Mouse (Mus musculus) heart, embryonic 15.5 days (tissue): ENCODE data around the gene Smyd3. TPM values are rescaled to one million over a fixed set of nuclear protein-coding genes. Genes with fewer than 3 reads are reported as not detected.

Experiments
- ATAC-seq: fragments of 200-750 bp; cut with Nextera tagmentation; replicated peaks from 2 replicates; pipeline ENCODE4 v1.8.0; 2017; ENCODE audit warnings: low read depth, moderate TSS enrichment; ENCODE audit not compliant: insufficient number of reproducible peaks, insufficient read depth, low FRiP score
- H3K27ac ChIP-seq: fragments of 300-500 bp; sonication (generic); 2 replicates; pipeline ENCODE4 v1.5.1; 2015; ENCODE audit warnings: mild to moderate bottlenecking, inconsistent platforms
- H3K27me3 ChIP-seq: fragments of 300-500 bp; sonication (generic); 2 replicates; pipeline ENCODE4 v1.6.1; 2015; ENCODE audit warnings: inconsistent platforms
- H3K36me3 ChIP-seq: fragments of 300-500 bp; sonication (generic); 2 replicates; pipeline ENCODE4 v1.6.1; 2015; ENCODE audit warnings: mild to moderate bottlenecking, inconsistent platforms
- H3K4me1 ChIP-seq: fragments of 300-500 bp; sonication (generic); replicated peaks from 2 replicates; pipeline ENCODE4 v1.6.1; 2015; ENCODE audit warnings: inconsistent platforms
- H3K4me2 ChIP-seq: fragments of 300-500 bp; sonication (generic); 2 replicates; pipeline ENCODE4 v1.6.1; 2015; ENCODE audit warnings: inconsistent platforms, mild to moderate bottlenecking, moderate library complexity
- H3K4me3 ChIP-seq: fragments of 300-500 bp; sonication (generic); 2 replicates; pipeline ENCODE4 v1.5.1; 2015; ENCODE audit warnings: mild to moderate bottlenecking, inconsistent platforms
- H3K9ac ChIP-seq: fragments of 300-500 bp; sonication (generic); 2 replicates; pipeline ENCODE4 v1.6.1; 2015; ENCODE audit warnings: mild to moderate bottlenecking, inconsistent platforms
- H3K9me3 ChIP-seq: fragments of 300-500 bp; sonication (generic); replicated peaks from 2 replicates; pipeline ENCODE4 v1.6.1; 2016; ENCODE audit warnings: inconsistent platforms
- WGBS: fragments of 180-500 bp; shearing (Covaris S2); methylation state at CpG from one replicate; pipeline ENCODE4 v1.1.7; 2015; ENCODE audit warnings: mixed read lengths; 5-methylcytosine and 5-hydroxymethylcytosine counted together
- polyA plus RNA-seq: library from polyadenylated mRNA; unstranded; fragments of >200 nt; fragmentation: Nextera tagmentation; extraction: Ambion mirVana; gene quantifications from 2 replicates; pipeline ENCODE4 v1.2.1, GENCODE M21; 2015

Smyd3 gene
- polyA plus RNA-seq, 1 experiment from 2014 or later, result 9.1 TPM

GRCm38 (mm10) chr1:179149468-179150140, 368.2 kb downstream of the Smyd3 start:
- H3K27ac ChIP-seq, result 0 out of 2 replicates have a peak overlapping the region, but pooled peaks have one; percentile 2
- H3K9ac ChIP-seq, result no peak overlapping the region
- peaks cover 19% of the 10 kb centered on the region for H3K4me1 ChIP-seq
- H3K9me3 ChIP-seq, result no peaks in the 10 kb centered on the region
- H3K27me3 ChIP-seq, result no peaks in the 10 kb centered on the region
- H3K4me3 ChIP-seq, result no peak overlapping the region
- 27% methylated on average over 5 of the region's 5 CpGs for WGBS
- ATAC-seq, result peak; percentile 47; the same call in 1 of the 2 replicates
- no peaks in the 10 kb centered on the region for H3K36me3 ChIP-seq
- no peak overlapping the region for H3K4me2 ChIP-seq

- no peaks in the 10 kb centered on the region for H3K36me3 ChIP-seq
- peak overlapping the region; percentile 66 for H3K27ac ChIP-seq
- 0 out of 2 replicates have a peak overlapping the region, but pooled peaks have one; percentile 20 for H3K4me2 ChIP-seq
- H3K4me1 ChIP-seq, result peaks cover 19% of the 10 kb centered on the region
- no peaks in the 10 kb centered on the region for H3K9me3 ChIP-seq
- no peaks in the 10 kb centered on the region for H3K27me3 ChIP-seq
- H3K9ac ChIP-seq, result no peak overlapping the region
- no peak for ATAC-seq
- 35% methylated on average over 9 of the region's 9 CpGs for WGBS
- H3K4me3 ChIP-seq, result no peak overlapping the region
Observed at GRCm38 (mm10) chr1:179146730-179147167, 371.1 kb downstream of the Smyd3 start.

GRCm38 (mm10) chr1:179143154-179143832, 374.5 kb downstream of the Smyd3 start:
- Histone ChIP-seq H3K9ac (no peak overlapping the region), H3K9me3 (no peaks in the 10 kb centered on the region), H3K4me1 (peaks cover 9% of the 10 kb centered on the region), H3K4me2 (no peak overlapping the region), H3K36me3 (no peaks in the 10 kb centered on the region), H3K4me3 (no peak overlapping the region), H3K27me3 (no peaks in the 10 kb centered on the region), H3K27ac (no peak overlapping the region)
- no peak for ATAC-seq
- 84% methylated on average over 11 of the region's 11 CpGs for WGBS

- Histone ChIP-seq H3K9me3 (no peaks in the 10 kb centered on the region), H3K4me1 (peaks cover 5% of the 10 kb centered on the region), H3K27me3 (no peaks in the 10 kb centered on the region), H3K27ac (no peak overlapping the region), H3K4me3 (no peak overlapping the region), H3K9ac (no peak overlapping the region), H3K36me3 (no peaks in the 10 kb centered on the region), H3K4me2 (no peak overlapping the region)
- ATAC-seq, result peak; percentile 64; the same call in 1 of the 2 replicates
- 31% methylated on average over 3 of the region's 3 CpGs for WGBS
Observed at GRCm38 (mm10) chr1:179142177-179142576, 375.7 kb downstream of the Smyd3 start.

- Histone ChIP-seq H3K4me3 (no peak overlapping the region), H3K36me3 (no peaks in the 10 kb centered on the region), H3K27ac (no peak overlapping the region), H3K27me3 (no peaks in the 10 kb centered on the region), H3K4me1 (peaks cover 8% of the 10 kb centered on the region), H3K9me3 (no peaks in the 10 kb centered on the region), H3K4me2 (no peak overlapping the region), H3K9ac (no peak overlapping the region)
- no peak for ATAC-seq
- 77% methylated on average over 12 of the region's 12 CpGs for WGBS
Observed at GRCm38 (mm10) chr1:179141071-179141650, 376.7 kb downstream of the Smyd3 start.

GRCm38 (mm10) chr1:179137145-179137477, 380.7 kb downstream of the Smyd3 start:
- H3K36me3 ChIP-seq, result no peaks in the 10 kb centered on the region
- H3K4me2 ChIP-seq, result peak overlapping the region; percentile 51
- no peaks in the 10 kb centered on the region for H3K27me3 ChIP-seq
- no peak overlapping the region for H3K9ac ChIP-seq
- H3K27ac ChIP-seq, result peak overlapping the region; percentile 60
- ATAC-seq, result no peak
- H3K9me3 ChIP-seq, result 0 out of 2 replicates have a peak, but pooled peaks cover 3% of the 10 kb centered on the region
- H3K4me1 ChIP-seq, result peaks cover 11% of the 10 kb centered on the region
- WGBS, result 51% methylated on average over 3 of the region's 3 CpGs
- H3K4me3 ChIP-seq, result no peak overlapping the region

GRCm38 (mm10) chr1:179136461-179137144, 381.2 kb downstream of the Smyd3 start:
- H3K9ac ChIP-seq, result no peak overlapping the region
- H3K27me3 ChIP-seq, result no peaks in the 10 kb centered on the region
- H3K4me1 ChIP-seq, result peaks cover 11% of the 10 kb centered on the region
- 0 out of 2 replicates have a peak, but pooled peaks cover 3% of the 10 kb centered on the region for H3K9me3 ChIP-seq
- peak overlapping the region; percentile 60 for H3K27ac ChIP-seq
- 23% methylated on average over 14 of the region's 14 CpGs for WGBS
- peak; percentile 74 for ATAC-seq
- H3K4me2 ChIP-seq, result peak overlapping the region; percentile 51
- no peaks in the 10 kb centered on the region for H3K36me3 ChIP-seq
- H3K4me3 ChIP-seq, result no peak overlapping the region

- H3K27me3 ChIP-seq, result no peaks in the 10 kb centered on the region
- H3K9ac ChIP-seq, result no peak overlapping the region
- ATAC-seq, result no peak
- no peaks in the 10 kb centered on the region for H3K36me3 ChIP-seq
- H3K9me3 ChIP-seq, result 0 out of 2 replicates have a peak, but pooled peaks cover 3% of the 10 kb centered on the region
- H3K4me1 ChIP-seq, result no peaks in the 10 kb centered on the region
- H3K4me3 ChIP-seq, result no peak overlapping the region
- H3K4me2 ChIP-seq, result no peak overlapping the region
- H3K27ac ChIP-seq, result no peak overlapping the region
- 88% methylated on average over 5 of the region's 5 CpGs for WGBS
Observed at GRCm38 (mm10) chr1:179129995-179130394, 387.8 kb downstream of the Smyd3 start.

GRCm38 (mm10) chr1:179126287-179126686, 391.6 kb downstream of the Smyd3 start:
- Histone ChIP-seq H3K9me3 (no peaks in the 10 kb centered on the region), H3K9ac (no peak overlapping the region), H3K4me3 (no peak overlapping the region), H3K27me3 (no peaks in the 10 kb centered on the region), H3K27ac (no peak overlapping the region), H3K4me2 (no peak overlapping the region), H3K36me3 (no peaks in the 10 kb centered on the region), H3K4me1 (peaks cover 4% of the 10 kb centered on the region; the same call in 1 of the 2 replicates)
- WGBS, result 68% methylated on average over 3 of the region's 3 CpGs
- ATAC-seq, result no peak

- Histone ChIP-seq H3K4me3 (no peak overlapping the region), H3K36me3 (no peaks in the 10 kb centered on the region), H3K27me3 (no peaks in the 10 kb centered on the region), H3K27ac (no peak overlapping the region), H3K9me3 (no peaks in the 10 kb centered on the region), H3K4me1 (peaks cover 4% of the 10 kb centered on the region; the same call in 1 of the 2 replicates), H3K9ac (no peak overlapping the region), H3K4me2 (no peak overlapping the region)
- ATAC-seq, result no peak
- 62% methylated on average over 11 of the region's 11 CpGs for WGBS
Observed at GRCm38 (mm10) chr1:179122476-179123229, 395.2 kb downstream of the Smyd3 start.
